Mouse (Mus musculus) activated CD4-positive, CD25-positive, alpha-beta regulatory T cell, adult 4 months (primary cell): ENCODE measurements around the gene Cyth1. TPM values are rescaled to one million over a fixed set of nuclear protein-coding genes. Genes with fewer than 3 reads are reported as not detected.

Experiments
- ATAC-seq: one replicate; pipeline ENCODE4 v1.8.0; 2017
- polyA plus RNA-seq, 2 experiments: library from polyadenylated mRNA; unstranded; fragments of 100-300 nt; shearing (Covaris generic); gene quantifications; one replicate each; pipeline ENCODE4 v1.2.1; 2017

Gene Cyth1
- polyA plus RNA-seq = 10 to 100 TPM; 50.1 to 73.2 TPM

DNA sequence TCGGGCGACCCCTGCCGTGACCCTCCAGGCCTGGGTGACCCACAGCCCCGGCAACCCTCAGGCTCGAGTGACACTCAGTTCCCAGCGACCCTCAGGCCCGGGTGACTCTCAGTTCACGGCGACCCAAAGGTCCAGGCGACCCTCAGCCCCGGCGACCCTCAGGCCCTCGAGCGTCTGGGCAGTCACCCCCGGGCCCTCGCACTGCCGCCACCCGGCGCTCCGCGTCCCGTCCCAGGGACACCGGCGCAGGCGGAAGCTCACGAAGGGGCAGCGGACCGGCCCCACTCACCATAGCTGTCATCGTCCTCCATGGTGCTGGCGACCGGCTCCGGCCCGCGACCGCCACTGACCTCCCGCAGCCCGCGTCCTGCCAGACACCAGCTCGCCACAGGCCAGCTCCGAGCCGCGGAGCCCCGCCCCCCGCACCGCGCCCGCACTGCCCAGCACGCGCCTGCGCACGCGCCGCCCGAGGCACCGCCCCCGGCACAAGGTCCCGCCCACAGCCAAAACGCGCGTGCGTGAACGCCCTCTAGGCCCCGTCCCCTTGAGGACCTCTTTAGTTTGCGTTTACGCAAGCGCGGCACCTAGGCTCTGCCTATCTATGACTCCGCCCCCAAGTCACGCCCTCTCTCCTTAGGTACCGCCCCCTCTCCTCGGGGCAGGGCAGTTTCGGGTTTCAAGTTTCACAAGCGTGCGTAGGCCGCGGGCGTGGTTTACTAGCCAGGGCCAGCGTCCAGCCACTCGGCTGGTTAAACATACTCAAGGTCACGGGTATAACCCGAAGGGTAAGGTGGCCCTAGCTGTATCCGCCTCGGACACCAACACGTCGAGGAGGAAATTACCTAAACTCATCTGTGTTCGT lies at the start of gene Cyth1:
Gene Cyth1, minus strand, starts transcription at position 443 of the 862 bp plus-strand sequence.
- ATAC-seq = peak; percentile 79

DNA sequence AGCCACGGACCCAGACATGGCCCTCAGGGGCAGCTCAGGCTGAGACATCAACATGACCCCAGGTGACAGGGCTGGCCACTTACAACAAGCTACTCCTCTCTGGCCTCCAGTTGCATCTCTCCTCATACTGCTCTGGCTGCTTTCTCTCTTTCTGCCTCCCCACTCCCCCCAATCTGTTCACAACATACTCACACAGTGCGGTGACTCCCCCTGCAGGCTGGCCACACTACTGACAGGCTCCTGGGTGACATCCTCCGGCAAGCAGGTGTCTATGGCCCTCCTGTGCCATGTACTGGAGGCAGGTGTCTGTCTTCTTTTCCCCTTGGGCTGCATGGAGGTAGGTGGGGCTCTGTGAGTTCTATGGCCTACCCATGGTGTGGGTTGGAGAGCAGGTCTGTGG lies 49.6 kb upstream of the Cyth1 start:
- ATAC-seq = no peak

DNA sequence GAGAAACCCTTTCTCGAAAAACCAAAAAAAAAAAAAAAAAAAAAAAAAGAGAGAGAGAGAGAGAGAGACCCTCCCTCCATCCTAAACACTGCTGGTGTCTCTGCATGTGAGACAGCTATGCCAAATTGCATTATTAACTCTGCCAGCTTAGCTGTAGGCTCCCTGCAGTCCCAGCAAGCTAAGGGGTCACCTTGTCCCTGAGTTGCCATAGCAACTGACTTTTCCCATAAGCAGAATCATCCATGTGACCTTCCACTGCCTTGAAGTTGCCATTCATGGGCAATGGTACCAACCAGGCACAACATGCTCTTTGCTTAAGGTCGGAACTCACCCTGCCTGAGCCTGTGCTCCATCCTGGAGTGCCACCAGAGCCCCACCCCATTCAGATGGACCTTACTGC lies 46.6 kb upstream of the Cyth1 start:
- ATAC-seq = no peak

DNA sequence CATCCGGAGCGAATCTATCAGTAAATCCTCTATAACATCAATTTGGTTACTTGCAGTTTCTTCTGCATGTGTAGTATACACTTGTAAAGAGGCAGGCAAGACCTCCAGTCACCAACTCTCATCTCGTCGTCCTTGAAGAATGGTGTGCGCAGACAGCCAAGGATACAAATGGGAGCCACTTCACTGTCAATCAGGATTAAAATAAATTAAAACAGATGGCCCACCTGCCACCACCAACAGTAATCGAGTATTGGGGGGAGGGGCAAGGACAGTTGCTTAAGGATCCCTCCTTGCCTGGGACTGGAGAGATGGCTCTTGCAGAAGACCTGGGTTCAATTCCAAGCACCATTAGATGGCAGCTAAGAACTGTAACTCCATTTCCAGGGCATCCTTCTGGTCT lies 44.3 kb upstream of the Cyth1 start:
- no peak for ATAC-seq

DNA sequence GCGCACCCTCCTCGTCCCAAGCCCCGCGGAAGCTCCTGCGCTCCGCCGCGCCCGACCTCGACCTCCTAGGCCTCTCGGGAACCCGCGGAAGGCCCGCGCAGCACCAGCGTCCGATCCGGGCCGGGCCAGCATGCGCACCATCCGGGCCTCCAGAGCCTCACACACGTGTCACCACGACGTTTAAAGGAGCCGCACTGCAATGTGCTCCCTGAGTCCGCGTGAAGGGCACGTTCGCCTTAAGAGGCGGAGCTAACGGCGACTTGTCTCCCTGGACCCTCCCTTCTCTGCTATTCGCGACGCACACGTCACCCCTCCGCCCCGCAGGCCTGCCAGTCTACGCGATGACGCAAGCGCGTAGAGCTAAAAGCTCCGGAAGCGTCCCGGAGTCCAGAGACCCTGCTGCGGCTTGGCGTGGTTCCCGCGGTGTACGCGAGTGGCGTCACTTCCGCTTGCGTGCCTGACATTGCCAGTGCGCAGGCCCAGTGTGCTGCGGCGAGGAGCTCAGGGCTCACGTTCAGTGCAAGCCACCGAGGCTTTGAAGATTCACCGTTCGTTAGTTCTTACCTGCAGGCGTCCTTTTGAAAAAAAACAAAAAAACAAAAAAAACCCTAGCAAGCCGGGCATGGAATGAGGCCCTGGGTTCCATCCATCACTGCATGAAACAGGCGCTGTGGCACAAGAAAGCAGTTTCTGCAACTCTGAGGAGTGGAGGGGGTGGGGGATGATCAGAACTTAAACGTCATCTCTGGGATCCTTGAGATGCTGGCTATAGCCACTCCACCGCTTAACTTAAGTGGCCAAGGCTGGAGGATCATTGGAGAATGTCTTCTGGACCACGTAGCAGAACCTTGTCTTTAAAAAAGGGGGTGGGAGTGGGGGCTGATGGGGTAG lies 41.9 kb upstream of the Cyth1 start, which contains the start of gene Usp36:
Gene Usp36, minus strand, starts transcription at position 246 of the 891 bp plus-strand sequence.
- ATAC-seq = peak; percentile 96

DNA sequence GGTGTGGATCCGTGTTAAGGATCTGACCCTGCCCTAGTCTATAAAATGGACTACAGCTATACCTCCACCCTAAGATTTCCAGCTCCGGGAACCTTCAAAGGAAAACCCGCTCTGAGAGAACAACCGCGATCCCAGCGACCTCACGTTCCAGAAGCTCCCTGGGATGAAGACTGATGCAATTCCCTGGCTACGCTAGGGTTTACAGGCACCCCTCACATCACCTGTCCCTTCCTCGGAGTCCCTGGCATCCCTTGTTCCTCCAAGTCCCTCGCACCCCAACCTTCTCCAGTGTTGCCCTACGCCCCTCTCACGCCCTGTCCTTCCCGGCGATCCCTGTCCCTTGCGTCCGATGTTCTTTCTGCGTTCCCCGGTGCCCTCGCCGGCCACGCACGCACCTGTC lies 41.2 kb upstream of the Cyth1 start:
- ATAC-seq = no peak

DNA sequence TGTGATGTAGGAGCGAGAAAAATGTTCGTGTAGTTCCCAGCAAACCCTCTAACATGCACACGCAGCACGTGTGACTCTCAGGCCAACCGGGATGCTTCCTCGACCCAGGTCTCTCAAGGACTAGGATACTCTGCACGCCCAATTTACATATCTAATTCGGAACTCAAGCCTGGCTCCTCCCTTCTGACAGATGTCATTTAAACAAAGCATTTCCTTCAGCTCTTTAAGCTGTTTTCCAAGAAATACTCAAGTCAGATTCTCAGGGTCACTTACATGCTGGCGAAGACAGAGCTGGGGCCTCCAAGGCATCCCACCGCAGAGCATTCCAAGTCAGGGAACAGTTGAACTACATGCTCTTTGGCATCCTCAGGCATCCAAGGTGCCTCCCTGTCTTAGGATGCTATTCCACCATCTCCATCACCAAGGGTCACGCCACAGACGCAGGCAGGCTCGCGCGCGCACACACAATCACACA lies 40.7 kb upstream of the Cyth1 start:
- no peak for ATAC-seq

DNA sequence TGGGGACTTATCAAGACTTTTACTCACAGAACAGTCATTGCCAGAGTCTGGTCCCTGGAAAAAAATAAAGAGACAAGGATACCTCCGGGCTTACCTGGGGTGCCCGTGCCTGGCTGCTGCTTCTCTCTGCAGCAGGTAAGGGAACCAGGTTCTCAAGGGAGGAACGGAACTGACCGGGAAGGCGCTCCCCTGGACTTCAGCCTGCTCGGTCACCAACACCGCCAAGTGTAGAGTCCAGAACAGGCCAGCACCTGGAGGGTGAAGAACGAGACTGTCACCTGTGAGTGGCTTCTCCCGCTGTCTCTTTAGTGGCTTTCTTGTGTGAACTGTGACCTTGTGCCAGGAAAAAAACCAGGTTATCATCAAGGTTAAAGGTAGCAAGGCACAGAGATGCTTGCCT lies 39.2 kb upstream of the Cyth1 start:
- no peak for ATAC-seq

DNA sequence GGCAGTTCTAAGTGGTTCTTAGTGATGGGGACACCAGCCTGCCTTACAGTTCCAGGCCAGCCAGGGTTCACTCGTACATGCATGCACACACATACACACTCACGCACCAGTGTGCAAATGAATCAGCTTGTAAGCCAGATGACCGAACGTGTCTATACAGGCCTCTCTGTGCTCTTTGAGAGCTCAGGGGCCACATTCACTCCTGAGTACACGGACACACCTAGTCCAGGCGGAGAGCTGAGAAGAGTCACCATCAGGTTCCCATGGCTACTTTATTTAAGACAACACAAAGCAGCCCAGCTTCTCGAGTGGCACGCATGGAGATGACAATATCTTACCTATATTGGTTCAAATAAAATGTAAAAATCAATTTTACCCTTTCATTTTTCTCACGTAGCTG lies 38.0 kb upstream of the Cyth1 start:
- no peak for ATAC-seq

DNA sequence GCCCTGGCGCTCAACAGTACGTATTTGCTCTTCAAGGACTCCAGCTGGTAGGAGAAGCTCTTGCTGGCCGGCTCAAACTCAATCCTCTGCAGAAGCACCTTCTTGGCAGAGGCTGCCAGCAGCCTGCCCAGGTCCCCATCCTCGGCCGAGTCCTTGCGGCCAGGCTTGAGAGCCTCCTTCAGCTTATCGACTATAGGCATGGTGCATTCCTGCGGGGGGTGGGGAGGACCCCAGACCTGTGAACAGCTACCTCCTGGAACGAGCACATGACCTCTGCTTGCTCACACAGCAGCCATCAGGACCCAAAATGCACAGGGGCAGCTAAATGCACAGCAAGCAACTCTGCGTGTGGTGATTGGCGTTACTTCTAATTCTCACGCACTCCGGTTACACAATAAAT lies 37.4 kb upstream of the Cyth1 start:
- ATAC-seq = no peak

DNA sequence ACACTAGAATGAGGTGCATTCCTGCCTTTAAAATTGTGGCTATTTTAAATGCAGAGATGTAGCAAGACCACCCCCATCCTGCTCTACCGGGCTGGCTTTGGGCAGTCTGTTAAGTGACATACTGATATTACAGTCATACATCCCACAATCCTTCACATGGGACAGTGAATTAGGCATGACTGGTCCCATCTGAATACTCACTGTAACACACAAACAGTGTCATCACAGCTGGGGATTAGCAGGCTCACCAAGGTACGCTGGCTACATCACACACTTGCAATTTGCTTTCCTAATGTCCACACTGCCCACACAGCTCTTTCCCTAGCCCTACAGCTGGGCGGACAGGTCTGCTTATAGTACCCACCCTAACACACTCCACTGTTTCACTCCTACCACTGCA lies 31.8 kb upstream of the Cyth1 start:
- ATAC-seq = no peak

DNA sequence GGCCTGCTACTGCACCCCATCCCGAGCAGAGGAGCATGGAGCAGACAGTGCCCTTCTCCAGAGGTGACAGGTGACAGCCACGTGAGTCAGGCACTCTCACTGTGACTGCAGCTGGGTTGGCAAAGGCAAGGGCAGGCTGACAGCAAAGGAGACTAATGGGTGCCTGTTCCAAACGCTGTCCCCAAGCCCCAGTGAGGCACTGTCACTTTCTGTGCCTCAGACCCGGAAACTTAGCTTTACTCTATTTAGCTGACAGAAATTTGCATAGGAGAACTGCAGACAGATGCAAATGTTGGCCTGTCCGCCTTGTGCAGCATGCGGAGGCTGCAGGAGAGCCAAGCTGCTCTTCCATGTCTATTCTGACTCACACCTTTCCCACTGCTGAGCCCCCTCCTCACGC lies 27.9 kb upstream of the Cyth1 start:
- ATAC-seq = no peak

DNA sequence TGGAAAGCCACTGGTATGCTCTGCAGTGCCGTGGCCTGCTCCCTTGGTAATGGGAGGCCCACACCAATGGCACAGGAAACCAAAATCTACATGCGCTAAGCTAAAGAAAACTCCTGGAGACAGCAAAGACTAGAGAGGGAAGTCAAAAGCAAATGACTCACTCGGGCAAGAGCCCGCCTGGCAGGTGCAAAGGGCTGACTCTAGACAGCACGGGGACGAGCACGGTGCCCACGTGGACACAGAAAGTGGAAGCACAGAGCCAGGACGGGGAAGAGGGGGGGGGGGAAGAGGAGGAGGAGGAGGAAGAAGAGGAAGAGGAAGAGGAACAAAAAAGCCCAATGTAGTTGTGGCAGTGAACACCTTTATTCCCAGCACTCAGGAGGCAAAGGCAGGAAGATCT lies 26.7 kb upstream of the Cyth1 start:
- no peak for ATAC-seq

DNA sequence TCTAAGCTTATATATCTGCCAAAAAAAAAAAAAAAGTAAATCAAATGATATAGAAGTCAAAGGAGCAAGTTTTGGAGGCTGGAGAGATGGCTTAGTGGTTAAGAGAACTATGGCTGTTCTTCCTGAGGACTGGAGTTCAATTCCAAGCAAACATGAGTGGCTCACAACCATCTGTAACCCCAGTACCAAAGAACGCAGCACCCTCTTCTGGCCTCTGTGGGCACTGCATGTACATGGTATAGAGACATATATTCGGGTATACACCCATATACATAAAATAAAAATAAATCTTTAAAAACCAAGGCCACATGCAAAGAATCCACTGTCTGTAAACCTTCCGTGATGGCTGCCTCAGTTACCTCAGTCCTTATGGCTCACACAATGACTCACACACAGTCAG lies 21.4 kb upstream of the Cyth1 start:
- no peak for ATAC-seq

DNA sequence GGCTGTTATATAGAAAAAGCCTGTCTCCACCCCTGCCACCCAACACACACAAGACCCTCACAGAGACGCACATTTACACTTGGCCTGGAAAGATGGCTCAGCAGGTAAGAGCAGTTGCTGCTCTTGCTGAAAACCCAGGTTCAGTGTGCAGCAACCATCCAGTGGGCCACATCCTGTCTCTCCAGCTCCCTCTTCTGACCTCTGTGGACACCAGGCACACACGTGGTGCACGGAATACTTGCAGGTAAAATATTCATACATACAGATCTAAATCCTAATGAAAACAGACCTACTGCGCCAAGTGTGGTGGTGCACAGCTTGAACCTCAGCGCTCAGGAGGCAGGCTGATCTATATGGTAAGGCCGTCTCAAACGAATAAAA lies 18.3 kb upstream of the Cyth1 start:
- peak; percentile 60 for ATAC-seq

DNA sequence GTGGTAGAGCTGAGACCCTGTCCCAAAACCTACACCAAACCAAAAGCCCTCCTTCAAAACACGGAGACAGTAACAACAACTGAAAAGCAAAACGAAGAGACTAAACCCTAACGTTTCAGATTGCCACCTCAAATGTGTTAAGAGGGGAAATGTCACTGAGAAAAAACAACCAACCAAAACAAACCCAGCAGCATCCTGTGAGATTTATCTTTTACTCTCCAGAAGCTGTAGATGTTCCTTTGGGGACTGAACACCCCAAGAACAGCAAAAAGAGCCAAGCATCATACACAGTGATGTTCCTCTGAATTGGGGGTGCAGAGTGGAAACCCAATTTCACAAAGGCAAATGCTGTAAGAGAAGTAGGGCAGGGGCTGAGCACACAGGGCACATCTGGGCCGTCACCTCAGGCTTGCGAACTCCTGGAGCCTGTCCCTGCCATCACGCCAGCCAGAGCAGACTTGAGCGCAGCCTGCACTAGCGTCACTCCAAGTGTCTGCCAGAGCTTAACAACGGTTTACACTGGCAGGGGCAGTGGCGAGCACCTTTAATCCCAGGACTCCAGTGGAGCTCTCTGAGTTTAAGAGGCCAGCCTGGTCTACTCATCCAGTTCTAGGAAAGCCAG lies 17.8 kb upstream of the Cyth1 start:
- ATAC-seq = peak; percentile 23

DNA sequence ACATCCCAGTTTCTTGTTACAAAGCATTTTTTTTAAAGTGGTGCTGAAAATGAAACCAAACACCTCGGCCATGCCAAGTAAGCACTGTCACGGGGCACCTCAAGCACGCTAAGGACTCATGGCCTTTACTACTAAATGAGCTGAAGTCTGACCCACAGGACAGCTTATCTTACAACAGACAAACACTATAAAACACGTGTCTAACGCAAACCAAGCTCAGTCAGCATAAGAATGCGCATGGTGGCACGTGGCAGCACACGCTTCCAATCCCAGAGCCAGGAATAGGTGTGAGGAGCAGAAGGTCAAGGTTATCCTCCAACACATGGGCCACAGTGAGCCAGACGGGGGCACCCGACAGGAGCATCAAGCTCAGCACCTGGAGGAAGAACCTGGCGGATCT lies 17.2 kb upstream of the Cyth1 start:
- no peak for ATAC-seq

DNA sequence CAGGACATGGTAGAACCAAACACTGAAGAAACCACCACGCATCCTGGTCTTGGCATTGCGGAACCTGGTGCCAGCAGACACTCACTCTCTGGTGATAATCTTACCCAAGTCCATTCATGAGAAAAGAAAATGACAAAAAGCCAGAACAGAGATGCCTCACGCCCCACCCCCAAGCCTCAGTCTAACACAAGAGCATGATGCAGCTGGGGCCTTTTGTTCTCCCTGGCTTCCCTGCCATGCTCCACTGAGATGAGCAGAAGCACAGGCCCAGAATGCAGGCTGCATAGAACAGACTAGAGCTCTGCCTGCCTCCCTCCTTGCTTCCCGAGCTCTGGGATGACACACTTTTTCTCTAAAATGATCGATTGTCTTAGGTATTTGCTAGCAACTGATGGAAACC lies 14.8 kb upstream of the Cyth1 start:
- ATAC-seq = no peak

DNA sequence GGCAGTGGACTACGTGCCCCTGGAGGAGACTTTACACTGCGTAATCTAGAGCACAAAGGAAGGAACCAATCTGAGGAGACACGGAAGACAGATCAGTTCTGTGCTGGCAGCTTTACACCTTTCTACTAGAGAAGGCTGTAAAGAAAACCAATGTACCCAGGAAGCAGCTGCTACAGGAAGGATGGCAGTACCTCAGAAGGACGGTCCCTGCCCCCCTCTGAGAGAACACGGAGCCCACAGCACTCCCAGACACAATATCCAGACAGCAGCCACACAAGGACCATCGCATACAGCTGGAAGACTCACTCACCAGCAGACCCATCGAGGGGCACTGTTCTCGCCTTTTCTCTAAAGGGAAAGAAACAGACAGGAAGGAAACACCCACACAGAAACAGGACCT lies 11.7 kb upstream of the Cyth1 start:
- peak; percentile 88 for ATAC-seq

DNA sequence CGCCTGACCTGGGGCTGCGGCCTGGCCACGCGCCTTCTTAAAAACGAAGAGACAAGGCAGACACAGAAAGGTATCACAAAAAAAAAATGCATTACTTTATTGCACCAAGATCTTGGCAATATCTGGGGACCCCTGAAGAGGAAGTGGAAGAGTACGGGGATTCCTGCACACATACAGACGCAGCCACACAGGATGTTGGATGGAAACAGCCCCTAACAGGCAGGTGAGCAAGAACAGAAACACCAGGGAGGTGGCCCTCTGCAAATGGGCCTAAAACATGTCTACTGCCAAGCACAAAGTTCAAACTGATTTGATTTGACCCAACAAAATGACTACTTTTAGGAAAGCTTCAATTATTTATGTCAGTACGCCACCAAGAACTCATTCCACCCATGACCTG lies 11.2 kb upstream of the Cyth1 start:
- peak; percentile 64 for ATAC-seq

DNA sequence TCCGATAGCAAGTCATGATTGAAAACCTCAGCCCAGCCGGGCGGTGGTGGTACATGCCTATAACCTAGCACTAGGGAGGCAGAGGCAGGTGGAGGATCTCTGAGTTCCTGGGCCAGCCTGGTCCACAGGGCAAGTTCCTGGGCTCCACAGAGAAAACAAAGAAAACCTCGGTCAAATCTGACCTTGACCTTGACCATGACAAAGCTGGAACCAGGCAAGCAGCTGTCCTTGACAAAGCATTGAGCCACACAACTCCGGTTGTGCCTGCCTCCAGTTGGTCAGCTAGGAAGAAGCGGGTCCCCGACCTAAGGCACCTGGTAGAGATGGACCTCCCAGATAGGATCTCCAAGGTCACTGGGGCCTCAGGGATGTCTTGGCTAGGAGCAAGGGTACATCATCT lies 8.0 kb upstream of the Cyth1 start:
- no peak for ATAC-seq

DNA sequence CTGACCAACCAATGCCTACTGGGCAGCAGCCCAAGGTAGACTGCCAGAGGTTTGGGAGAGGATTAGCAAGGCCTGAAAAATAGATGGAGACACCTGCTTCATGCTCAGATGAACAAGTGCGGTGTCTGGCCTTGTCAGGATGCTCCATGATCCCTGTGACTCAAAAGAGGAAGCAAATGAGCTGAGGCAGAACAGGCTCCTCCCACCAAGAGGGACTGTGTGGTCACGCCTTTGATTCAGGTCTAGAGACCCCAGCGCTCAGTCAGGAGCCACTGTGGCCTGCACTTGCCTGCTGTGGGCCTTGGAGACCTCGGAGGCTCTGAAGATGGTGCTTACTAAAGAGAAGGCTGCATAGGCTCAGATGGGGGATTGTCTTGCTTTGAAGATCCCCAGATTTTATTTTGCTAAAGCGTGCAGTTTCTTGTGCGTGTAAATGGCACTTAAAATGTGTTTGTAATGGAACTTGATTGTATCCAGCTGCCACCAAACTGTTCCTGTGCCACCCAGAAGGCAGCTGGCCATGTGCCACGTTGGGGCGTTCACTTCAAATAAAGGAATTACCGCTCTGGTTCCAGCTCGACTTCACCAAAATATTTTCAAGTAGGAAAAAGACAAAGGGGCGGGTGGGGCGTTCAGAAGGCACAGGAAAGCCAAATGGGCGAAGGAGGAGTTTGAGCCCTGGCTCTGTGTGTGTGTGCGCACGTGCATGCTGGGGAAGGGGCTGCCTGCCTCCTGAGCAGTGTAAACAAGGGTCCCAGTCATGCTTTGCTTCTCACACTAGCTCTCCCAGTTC lies 6.0 kb upstream of the Cyth1 start:
- no peak for ATAC-seq
